Mouse (Mus musculus) adrenal gland, adult 18-20 months (tissue): Measurements from ENCODE around the gene Fgfr2. TPM values are rescaled to one million over a fixed set of nuclear protein-coding genes. Genes with fewer than 3 reads are reported as not detected.
"Not testable (repeated sequence)": the region's sequence is repeated elsewhere in the genome, so short reads cannot be mapped to it uniquely, and the experiment has no call there.

Source experiments
- DNase-seq, 2 experiments: peaks; one replicate each; pipeline ENCODE4 v3.0.0; 2021 to 2022; ENCODE audit warnings: low spot score in 2 of 2
- total RNA-seq, 2 experiments: library from RNA; stranded (reverse); gene quantifications; 1 replicate in 1 of 2; 2 replicates in 1 of 2; pipeline ENCODE4 v1.2.3; 2021

Fgfr2 gene
- total RNA-seq, 2 experiments from 2014 or later = 294 to 308 TPM

DNA sequence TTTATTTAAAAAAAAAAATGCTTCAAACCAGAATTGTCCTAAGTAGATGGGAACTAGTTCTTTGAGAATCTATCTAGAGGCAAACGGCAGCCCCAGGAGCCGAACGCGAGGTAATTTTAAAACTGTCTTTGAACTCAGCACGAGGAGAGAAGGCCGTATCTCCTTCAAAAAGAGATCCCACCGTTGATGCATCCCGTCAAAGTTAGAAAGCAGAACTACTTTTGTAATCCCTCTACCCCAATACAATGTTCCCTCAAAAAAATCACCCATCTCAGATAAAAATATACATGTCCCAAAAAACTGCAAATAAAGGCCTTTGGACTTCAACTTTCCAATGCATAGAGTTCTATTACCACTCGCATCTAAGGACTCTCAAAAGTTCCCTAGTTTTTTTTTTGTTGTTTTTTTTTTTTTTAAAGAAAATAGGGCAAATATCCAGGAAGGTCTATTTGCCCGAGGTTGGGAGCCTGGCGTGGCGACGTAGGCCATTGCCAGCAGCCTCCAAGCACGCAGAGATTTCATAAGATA is 2.0 kb downstream of the Fgfr2 start:
- no peak for DNase-seq

- DNase-seq = no peak
Observed at GRCm38 (mm10) chr7:133120221-133120751, 2.9 kb downstream of the Fgfr2 start.

DNA sequence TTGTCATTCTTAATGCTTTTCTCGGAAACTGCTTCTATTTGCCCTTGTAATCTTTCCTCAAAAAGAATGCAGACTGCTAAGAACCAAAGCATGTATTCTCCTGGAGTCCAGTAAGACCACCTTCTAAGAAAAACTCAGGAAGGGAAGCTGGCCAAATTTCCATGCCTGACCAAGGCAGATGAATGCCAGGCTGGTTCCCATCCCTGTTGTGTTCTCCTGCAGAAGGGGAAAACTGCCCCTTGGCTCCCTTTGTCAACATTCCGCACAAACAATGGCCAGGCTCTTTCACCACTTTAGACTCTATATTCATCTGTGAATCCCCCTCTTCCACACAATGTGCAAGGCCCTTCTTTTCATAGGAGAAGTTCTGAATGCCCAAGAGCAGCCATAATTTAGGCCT is 5.3 kb downstream of the Fgfr2 start:
- no peak for DNase-seq

DNA sequence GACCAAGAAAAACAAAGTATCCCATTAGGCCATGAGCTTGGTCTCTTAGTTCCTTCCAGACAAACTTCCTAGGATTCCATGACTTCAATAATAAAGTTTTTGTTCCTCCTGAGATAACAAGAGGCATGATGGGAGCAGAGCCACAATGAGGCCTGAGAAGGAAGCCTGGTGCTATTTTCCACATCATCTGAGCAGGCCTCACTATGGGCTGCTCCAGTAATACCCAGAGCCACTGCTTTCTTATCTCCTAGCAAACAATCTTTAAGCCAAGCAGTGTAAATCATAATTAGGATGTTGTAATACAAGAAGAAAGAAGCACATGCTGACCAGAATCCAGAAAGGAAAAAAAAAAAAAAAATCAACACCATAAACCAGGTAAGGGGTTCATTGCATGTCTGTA is 6.6 kb downstream of the Fgfr2 start:
- no peak for DNase-seq

GRCm38 (mm10) chr7:133115886-133116285 is 7.3 kb downstream of the Fgfr2 start:
- DNase-seq = no peak

DNA sequence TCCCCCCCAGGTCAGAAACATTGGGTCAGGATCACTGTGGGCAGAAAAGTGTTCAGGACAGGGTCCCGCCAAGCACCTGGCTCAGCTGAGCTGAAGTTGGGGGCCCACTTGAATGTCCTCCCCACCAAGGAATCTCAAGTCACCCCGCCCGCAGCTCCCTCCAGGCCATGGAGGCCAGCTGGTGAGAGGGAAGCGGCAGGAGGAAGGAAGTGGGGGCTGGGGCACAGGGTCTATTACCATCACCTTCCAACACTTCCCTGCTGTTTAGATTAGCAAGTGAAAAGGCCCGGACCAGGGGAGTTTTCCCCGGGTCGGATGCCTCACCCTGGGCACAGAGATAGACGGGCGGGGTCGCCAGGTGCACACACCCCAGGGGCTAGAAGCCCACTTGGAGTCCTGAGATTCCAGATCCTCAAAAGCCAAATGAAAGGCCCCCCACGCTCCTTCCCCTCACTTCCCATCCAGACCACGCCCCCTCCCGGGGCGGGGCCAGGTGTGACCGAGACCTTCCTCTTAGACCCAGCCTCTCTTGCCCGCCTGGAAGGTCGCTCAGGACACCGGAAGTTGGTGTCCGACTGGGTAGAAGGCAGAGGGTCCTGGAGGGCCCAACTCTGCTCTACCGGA is 8.2 kb downstream of the Fgfr2 start:
- peak in 1 of 2 experiments; percentile 38 for DNase-seq

- DNase-seq = no peak
Observed at GRCm38 (mm10) chr7:133113185-133113895, 9.8 kb downstream of the Fgfr2 start.

GRCm38 (mm10) chr7:133112351-133112831 is 10.8 kb downstream of the Fgfr2 start:
- no peak for DNase-seq

GRCm38 (mm10) chr7:133109442-133109841 is 13.7 kb downstream of the Fgfr2 start:
- no peak for DNase-seq

DNA sequence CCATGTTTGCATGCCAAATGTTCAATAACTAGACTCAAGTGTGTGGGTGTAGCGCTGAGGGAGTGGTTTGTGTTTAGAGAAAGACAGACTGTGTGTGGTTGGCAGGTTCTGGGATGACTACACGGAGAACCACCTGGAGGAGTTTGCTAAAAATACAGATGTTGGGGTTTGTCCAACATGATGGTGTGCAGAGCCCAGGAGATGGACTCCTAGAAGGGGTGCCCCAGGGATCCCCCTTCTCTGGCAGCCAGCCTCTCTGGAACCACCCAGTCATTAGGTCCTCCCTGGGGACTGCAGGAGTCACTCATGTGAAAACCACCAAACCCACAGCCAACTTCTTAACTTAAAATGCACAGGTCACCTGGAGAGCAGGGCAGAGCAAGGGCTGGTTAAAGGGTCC is 14.5 kb downstream of the Fgfr2 start:
- no peak for DNase-seq

GRCm38 (mm10) chr7:133102578-133102977 is 20.6 kb downstream of the Fgfr2 start:
- DNase-seq = no peak

DNA sequence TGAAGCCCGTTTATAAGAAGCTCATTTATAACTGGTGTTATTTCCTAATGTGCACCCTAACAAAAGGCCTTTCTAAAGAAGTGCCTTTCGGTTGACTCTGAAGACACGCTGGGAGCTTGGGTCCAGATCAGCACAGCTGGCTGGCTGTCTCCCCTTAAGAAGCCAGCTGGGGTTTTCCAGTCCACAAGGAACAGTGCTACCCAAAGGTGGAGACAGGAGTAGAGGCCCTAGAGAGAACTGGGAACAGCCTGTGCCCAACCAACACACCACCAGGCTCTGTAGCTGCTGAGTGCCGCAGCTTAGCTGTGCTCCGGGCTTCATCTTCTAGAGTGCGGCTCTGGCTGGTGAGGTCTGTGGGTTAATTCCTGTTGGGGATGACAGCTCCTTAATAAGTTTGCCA is 22.1 kb downstream of the Fgfr2 start:
- no peak for DNase-seq

GRCm38 (mm10) chr7:133100178-133100577 is 23.0 kb downstream of the Fgfr2 start:
- no peak for DNase-seq

- no peak for DNase-seq
Observed at GRCm38 (mm10) chr7:133099266-133099665, 23.9 kb downstream of the Fgfr2 start.

DNA sequence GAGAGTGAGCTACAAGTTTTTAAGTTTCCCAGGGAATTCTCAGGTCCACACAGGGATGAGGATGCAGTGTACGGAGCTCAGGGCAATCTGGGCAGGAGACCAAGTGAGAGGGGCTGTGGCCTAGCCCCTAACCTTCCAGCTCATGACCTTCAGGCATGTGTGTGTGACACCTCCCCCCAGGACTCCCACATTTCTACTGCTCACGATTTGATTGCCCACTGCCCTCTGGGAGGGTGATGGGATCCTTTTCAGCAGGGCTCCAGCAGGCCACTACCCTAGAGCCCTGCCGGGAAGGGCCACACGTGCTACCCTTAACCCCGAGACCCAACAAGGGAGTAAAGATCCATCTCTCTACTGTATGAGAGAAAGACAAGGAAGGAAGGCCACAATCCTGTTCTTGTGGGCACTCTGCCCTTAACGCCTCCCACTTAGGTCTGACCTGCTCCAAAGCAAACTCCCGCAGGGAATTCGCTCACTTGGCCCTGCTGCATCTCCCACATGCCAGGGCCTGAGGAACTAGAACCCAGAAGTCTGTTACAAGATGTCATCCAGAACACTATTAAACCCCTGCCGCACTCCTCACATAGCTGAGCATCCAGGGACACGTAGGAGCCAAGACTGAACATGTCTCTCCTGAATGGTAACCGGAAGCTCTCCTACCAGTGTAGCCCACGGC is 24.9 kb downstream of the Fgfr2 start:
- DNase-seq = no peak

- DNase-seq = not testable (repeated sequence)
Observed at GRCm38 (mm10) chr7:133095610-133096009, 27.5 kb downstream of the Fgfr2 start.

GRCm38 (mm10) chr7:133094711-133095495 is 28.2 kb downstream of the Fgfr2 start:
- no peak for DNase-seq

- no peak for DNase-seq
Observed at GRCm38 (mm10) chr7:133094161-133094560, 29.0 kb downstream of the Fgfr2 start.

DNA sequence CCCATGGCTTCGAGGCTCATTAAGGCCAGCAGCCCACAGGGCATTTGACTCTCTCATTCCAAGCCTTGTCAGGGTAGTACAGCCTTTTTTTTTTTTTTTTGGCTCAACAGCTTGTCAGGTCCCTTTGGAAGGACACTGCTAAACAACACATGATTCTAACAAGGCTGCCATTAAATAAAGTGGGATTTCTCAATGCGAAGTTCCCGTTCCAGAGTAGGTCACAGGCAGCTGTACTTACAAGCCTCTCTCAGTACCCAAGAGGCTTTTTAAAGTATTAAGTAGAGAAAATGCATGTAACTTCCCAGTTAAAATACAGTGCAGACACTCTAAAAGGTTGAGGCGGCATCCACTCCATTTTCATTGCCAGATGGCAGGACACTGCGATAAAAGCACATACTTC is 29.4 kb downstream of the Fgfr2 start:
- DNase-seq = no peak

DNA sequence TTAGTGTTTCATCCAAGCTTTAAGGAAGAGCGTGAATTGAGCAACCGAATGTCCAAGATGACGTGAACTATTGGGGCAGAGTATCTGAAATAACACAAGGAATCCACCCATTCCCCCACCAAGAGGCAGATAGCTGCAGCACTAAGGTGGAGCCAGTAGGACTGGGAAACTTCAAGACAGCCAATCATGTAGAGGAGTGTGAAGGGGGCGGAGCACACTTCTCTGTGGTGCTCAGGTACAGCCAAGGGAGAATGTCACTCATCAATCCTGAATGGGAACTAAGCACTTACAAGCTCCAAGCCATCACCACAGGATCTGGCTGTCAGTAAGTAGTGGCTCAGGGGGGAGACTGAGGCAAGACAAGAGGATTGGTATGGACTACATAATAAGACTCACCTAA is 32.5 kb downstream of the Fgfr2 start:
- no peak for DNase-seq
